Mouse (Mus musculus): ENCODE measurements around the gene Lrriq4. TPM values are rescaled to one million over a fixed set of nuclear protein-coding genes. Genes with fewer than 3 reads are reported as not detected.
"Not testable (repeated sequence)": the region's sequence is repeated elsewhere in the genome, so short reads cannot be mapped to it uniquely, and the experiment has no call there.

Lrriq4 gene
- polyA plus RNA-seq, 1 experiment from 2014 or later, result not detected

DNA sequence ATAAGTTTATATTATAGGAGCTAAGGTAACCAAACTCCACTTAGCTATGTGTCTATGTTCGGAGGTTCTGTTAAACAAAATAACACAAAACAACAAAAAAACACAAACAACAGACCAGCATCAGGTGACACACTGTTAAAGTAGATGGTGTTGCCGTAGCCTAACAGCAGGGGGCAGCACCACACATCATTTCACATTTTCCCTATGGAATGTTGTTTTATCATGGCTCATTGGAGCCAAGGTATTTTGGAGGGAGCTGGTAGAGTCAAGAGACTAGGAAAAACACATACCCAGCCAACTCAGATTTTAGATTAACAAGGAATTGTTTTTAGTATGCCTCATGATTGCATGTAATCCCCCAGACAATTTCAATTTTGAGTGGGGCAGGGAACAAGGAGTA, 52.0 kb downstream of the Lrriq4 start:
- Histone ChIP-seq H3K27me3 (ENCODE audit: poor library complexity, severe bottlenecking) (no peaks in the 10 kb centered on the region), H3K9me3 (no peaks in the 10 kb centered on the region), H3K36me3 (replicated peaks) (no peaks in the 10 kb centered on the region), H3K4me1 (no peaks in the 10 kb centered on the region), H3K4me3 (no peak overlapping the region), H3K27ac (no peak overlapping the region)
- DNase-seq (ENCODE audit: extremely low spot score, low spot score), result peak; percentile 59
- 26% methylated on average over 2 of the region's 2 CpGs for WGBS

DNA sequence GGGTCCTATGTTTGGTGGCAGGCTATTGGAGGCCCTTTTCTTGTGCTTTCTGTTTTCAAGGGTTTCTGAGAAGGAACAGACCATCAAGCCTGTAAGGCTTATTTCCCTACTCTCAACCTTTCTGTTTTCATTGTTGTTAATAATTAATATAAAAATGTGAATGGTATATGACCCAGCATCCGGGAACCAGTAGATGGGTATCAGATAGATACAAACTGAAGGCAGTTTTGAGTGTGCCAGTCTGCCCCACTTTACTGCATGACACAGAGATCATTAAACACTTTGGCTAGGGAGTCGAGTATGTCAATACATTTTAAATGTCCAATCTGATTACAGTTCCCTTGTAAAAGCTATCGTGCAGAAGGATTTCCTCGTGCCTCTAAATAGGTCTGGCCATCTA, 53.6 kb downstream of the Lrriq4 start:
- Histone ChIP-seq H3K4me1 (no peaks in the 10 kb centered on the region), H3K27me3 (ENCODE audit: poor library complexity, severe bottlenecking) (no peaks in the 10 kb centered on the region), H3K9me3 (no peaks in the 10 kb centered on the region), H3K4me3 (no peak overlapping the region), H3K36me3 (replicated peaks) (no peaks in the 10 kb centered on the region), H3K27ac (no peak overlapping the region)
- no peak for DNase-seq (ENCODE audit: extremely low spot score, low spot score)
- 84% methylated on average over 4 of the region's 4 CpGs for WGBS

DNA sequence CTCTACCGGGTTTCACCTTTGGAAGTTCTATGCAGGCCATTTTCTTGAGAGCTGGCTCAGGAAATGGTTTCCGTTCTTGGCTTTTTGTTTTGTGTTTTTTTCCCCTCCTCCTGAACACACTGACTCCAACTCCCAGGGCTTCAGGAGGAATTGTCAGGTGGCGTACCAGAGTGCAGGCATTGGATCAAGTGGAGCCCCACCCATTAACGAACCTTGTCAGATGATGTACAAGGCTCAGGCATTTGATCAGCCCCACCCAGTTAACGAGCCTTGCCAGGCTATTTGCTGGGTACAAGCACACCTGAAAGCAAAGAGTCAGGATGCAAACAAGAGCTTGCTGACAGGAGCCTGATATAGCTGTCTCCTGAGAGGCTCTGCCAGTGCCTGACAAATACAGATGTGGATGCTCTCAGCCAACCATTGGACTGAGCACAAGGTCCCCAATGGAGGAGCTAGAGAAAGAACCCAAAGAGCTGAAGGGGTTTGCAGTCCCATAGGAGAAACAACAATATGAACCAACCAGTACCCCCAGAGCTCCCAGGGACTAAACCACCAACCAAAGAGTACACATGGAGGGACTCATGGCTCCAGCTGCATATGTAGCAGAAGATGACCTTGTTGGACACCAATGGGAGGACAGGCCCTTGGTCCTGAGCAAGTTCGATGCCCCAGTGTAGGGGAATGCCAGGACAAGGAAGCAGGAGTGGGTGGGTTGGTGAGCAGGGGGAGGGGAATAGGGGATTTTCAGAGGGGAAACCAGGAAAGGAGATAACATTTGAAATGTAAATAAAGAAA, 55.6 kb downstream of the Lrriq4 start, which contains the start of gene Lrrc31:
Gene Lrrc31, minus strand, starts transcription at position 133 of the 795 bp plus-strand sequence.
- H3K27ac ChIP-seq; H3K4me3 ChIP-seq; H3K4me1 ChIP-seq; H3K36me3 ChIP-seq (replicated peaks); H3K27me3 ChIP-seq (ENCODE audit: poor library complexity, severe bottlenecking); DNase-seq (ENCODE audit: extremely low spot score, low spot score); H3K9me3 ChIP-seq: not testable (repeated sequence)
- WGBS, result 87% methylated on average over 6 of the region's 6 CpGs

GRCm38 (mm10) chr3:30705977-30706376, 61.7 kb downstream of the Lrriq4 start:
- Histone ChIP-seq H3K9me3 (no peaks in the 10 kb centered on the region), H3K36me3 (replicated peaks) (no peaks in the 10 kb centered on the region), H3K4me1 (no peaks in the 10 kb centered on the region), H3K4me3 (no peak overlapping the region), H3K27ac (no peak overlapping the region), H3K27me3 (ENCODE audit: poor library complexity, severe bottlenecking) (no peaks in the 10 kb centered on the region)
- no peak for DNase-seq (ENCODE audit: extremely low spot score, low spot score)
- 89% methylated on average over 3 of the region's 3 CpGs for WGBS

- WGBS, result 89% methylated on average over 4 of the region's 4 CpGs
Observed at GRCm38 (mm10) chr3:30706614-30707276, 62.4 kb downstream of the Lrriq4 start.

GRCm38 (mm10) chr3:30710191-30710590, 65.9 kb downstream of the Lrriq4 start:
- Histone ChIP-seq H3K36me3 (replicated peaks) (no peaks in the 10 kb centered on the region), H3K4me3 (no peak overlapping the region)
- 89% methylated on average over 6 of the region's 6 CpGs for WGBS

More at GRCm38 (mm10) chr3:30706614-30707276, 62.4 kb downstream of the Lrriq4 start:
- H3K9me3 ChIP-seq, result no peaks in the 10 kb centered on the region
- H3K36me3 ChIP-seq (replicated peaks), result no peaks in the 10 kb centered on the region
- H3K27ac ChIP-seq, result no peak overlapping the region
- no peaks in the 10 kb centered on the region for H3K4me1 ChIP-seq
- H3K27me3 ChIP-seq (ENCODE audit: poor library complexity, severe bottlenecking), result no peaks in the 10 kb centered on the region
- no peak overlapping the region for H3K4me3 ChIP-seq
- DNase-seq (ENCODE audit: extremely low spot score, low spot score), result no peak

DNA sequence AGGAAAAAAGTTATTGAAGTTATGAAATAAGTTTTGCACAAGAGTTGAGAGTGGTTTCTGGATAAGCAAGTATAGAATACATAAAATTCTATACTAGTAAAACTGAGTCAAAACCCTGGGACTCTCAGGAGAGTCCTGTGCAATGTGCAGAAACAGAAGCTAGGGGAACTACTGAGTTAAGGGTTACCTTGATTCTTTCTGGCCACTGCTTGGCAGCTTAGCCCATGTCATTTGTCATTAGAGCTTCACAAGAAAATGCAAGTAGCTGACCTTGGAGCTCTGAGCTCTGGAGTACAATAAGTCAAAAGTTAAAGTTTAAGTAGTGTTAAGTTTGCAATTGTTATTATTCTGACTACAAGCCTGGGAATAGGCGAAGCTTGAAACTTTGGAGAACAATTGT, 69.0 kb downstream of the Lrriq4 start:
- no peaks in the 10 kb centered on the region for H3K9me3 ChIP-seq
- no peak overlapping the region for H3K4me3 ChIP-seq
- no peak overlapping the region for H3K27ac ChIP-seq
- H3K27me3 ChIP-seq (ENCODE audit: poor library complexity, severe bottlenecking), result no peaks in the 10 kb centered on the region
- no peaks in the 10 kb centered on the region for H3K4me1 ChIP-seq
- H3K36me3 ChIP-seq (replicated peaks), result no peaks in the 10 kb centered on the region
- WGBS, result 84% methylated on average over 1 of the region's 1 CpGs
- DNase-seq (ENCODE audit: extremely low spot score, low spot score), result no peak

More at GRCm38 (mm10) chr3:30710191-30710590, 65.9 kb downstream of the Lrriq4 start:
- Histone ChIP-seq H3K4me1 (no peaks in the 10 kb centered on the region), H3K27ac (no peak overlapping the region), H3K9me3 (no peaks in the 10 kb centered on the region), H3K27me3 (ENCODE audit: poor library complexity, severe bottlenecking) (no peaks in the 10 kb centered on the region)
- no peak for DNase-seq (ENCODE audit: extremely low spot score, low spot score)

- no peak overlapping the region for H3K4me3 ChIP-seq
- DNase-seq (ENCODE audit: extremely low spot score, low spot score), result no peak
- H3K4me1 ChIP-seq, result no peaks in the 10 kb centered on the region
- no peaks in the 10 kb centered on the region for H3K9me3 ChIP-seq
- H3K36me3 ChIP-seq (replicated peaks), result no peaks in the 10 kb centered on the region
- H3K27me3 ChIP-seq (ENCODE audit: poor library complexity, severe bottlenecking), result no peaks in the 10 kb centered on the region
- H3K27ac ChIP-seq, result no peak overlapping the region
- WGBS, result 90% methylated on average over 3 of the region's 3 CpGs
Observed at GRCm38 (mm10) chr3:30718649-30719048, 74.3 kb downstream of the Lrriq4 start.

Other genes with a start within 250 kb of the Lrriq4 start
- 26.7 and 26.9 TPM in 2 replicates for gene Mecom, start 96.5 kb upstream of the Lrriq4 start, polyA plus RNA-seq (2016; fragmentation: Nextera tagmentation; extraction: Ambion mirVana)
- 0.09 and 0.17 TPM in 2 replicates for gene Actrt3, start 44.6 kb upstream of the Lrriq4 start, polyA plus RNA-seq (2016; fragmentation: Nextera tagmentation; extraction: Ambion mirVana)
- 29.9 and 31.0 TPM in 2 replicates for gene Mynn, start 42.4 kb upstream of the Lrriq4 start, polyA plus RNA-seq (2016; fragmentation: Nextera tagmentation; extraction: Ambion mirVana)
- 2.0 and 2.4 TPM in 2 replicates for gene Lrrc34, start 3.4 kb downstream of the Lrriq4 start, polyA plus RNA-seq (2016; fragmentation: Nextera tagmentation; extraction: Ambion mirVana)
- gene Lrrc31, start 55.3 kb downstream of the Lrriq4 start, polyA plus RNA-seq (2016; fragmentation: Nextera tagmentation; extraction: Ambion mirVana), result not detected in 2 replicates
- gene Samd7, start 101.8 kb downstream of the Lrriq4 start, polyA plus RNA-seq (2016; fragmentation: Nextera tagmentation; extraction: Ambion mirVana), result not detected in 2 replicates
- gene Sec62, start 148.4 kb downstream of the Lrriq4 start, polyA plus RNA-seq (2016; fragmentation: Nextera tagmentation; extraction: Ambion mirVana), result 49.8 and 56.5 TPM in 2 replicates
- gene Gpr160, start 211.4 kb downstream of the Lrriq4 start, polyA plus RNA-seq (2016; fragmentation: Nextera tagmentation; extraction: Ambion mirVana), result 0.47 and 0.72 TPM in 2 replicates

Measured in forebrain, embryonic 10.5 days (tissue).